Mouse (Mus musculus): ENCODE data around the gene Arpp21. TPM values are rescaled to one million over a fixed set of nuclear protein-coding genes. Genes with fewer than 3 reads are reported as not detected.

Gene Arpp21
- total and polyA plus RNA-seq, 3 experiments: 0.71 TPM; not detected in 2

DNA sequence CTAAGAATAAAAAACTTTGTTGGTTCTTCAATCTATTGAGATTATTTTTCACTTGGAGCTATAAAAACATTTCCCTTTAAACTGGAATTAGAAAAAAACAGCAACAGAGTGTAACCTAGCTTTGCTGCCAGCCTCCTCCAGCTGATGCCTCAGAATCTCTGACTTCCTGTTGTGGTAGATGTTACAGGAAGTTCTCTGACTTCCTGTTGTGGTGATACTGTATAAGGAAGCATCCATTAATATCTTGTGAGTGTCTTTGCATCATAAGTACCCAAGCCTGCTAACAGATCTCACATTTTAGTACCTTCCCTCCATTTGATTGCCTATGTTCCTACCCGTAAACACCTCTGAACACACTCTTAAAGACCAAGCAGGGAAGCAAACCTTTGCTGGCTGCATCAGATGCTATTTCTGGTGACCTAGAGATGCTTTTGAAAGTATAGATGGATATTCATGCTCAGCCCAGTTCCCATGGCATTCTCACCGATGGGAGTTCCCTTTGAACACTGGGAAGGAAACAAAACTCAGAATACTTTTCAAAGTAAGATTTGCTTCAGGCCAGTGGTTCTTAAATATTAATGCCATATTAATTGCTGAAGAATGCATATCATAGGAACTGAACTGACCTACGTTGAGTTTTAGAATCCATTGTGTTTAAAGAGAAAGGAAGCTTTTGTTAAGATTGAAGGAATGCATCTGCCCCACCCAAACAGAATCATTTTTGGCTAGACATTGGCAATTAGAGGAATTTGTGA lies 134.7 kb downstream of the Arpp21 start:
- TF ChIP-seq POLR2AphosphoS5 (IDR thresholded peaks at IDR 0.05; ENCODE audit: insufficient replicate concordance, low read depth, low read length) (no peak), GATA1 (IDR thresholded peaks at IDR 0.05; ENCODE audit: borderline replicate concordance, low read length) (no peak), TAL1 (conservative IDR thresholded peaks at IDR 0.05; ENCODE audit: low read depth, low read length) (no peak)
- no peak for ATAC-seq (ENCODE audit: extremely low read depth, insufficient number of reproducible peaks, low FRiP score, poor library complexity, severe bottlenecking)
- H3K4me3 ChIP-seq (ENCODE audit: low read depth, low read length): no peak overlapping the region
- DNase-seq (ENCODE audit: low spot score): no peak
- H3K4me1 ChIP-seq (ENCODE audit: insufficient read depth, low read depth, low read length): no peaks in the 10 kb centered on the region
- peaks cover 31% of the 10 kb centered on the region for H3K9me3 ChIP-seq (replicated peaks)
- no peaks in the 10 kb centered on the region for H3K36me3 ChIP-seq (replicated peaks)
- no peaks in the 10 kb centered on the region for H3K27me3 ChIP-seq (ENCODE audit: insufficient read depth, low read length)

- Histone ChIP-seq H3K4me3 (ENCODE audit: low read depth, low read length) (no peak overlapping the region), H3K36me3 (replicated peaks) (no peaks in the 10 kb centered on the region), H3K27me3 (ENCODE audit: insufficient read depth, low read length) (no peaks in the 10 kb centered on the region), H3K4me1 (ENCODE audit: insufficient read depth, low read depth, low read length) (no peaks in the 10 kb centered on the region), H3K9me3 (replicated peaks) (peaks cover 31% of the 10 kb centered on the region)
- DNase-seq (ENCODE audit: low spot score) (no peak), ATAC-seq (ENCODE audit: extremely low read depth, insufficient number of reproducible peaks, low FRiP score, poor library complexity, severe bottlenecking) (no peak)
- no peak for TF ChIP-seq GATA1 (IDR thresholded peaks at IDR 0.05; ENCODE audit: borderline replicate concordance, low read length)
- TF ChIP-seq CTCF (IDR thresholded peaks at IDR 0.05; ENCODE audit: low read depth, low read length): no peak
- no peak for TF ChIP-seq POLR2AphosphoS5 (IDR thresholded peaks at IDR 0.05; ENCODE audit: insufficient replicate concordance, low read depth, low read length)
- no peak for TF ChIP-seq GATA2 (IDR thresholded peaks at IDR 0.05; ENCODE audit: borderline replicate concordance, low read depth, low read length)
- no peak for TF ChIP-seq TAL1 (conservative IDR thresholded peaks at IDR 0.05; ENCODE audit: low read depth, low read length)
Observed at GRCm38 (mm10) chr9:112098267-112098666, 137.5 kb downstream of the Arpp21 start.

GRCm38 (mm10) chr9:112095708-112096107 lies 140.0 kb downstream of the Arpp21 start:
- DNase-seq (ENCODE audit: low spot score) (no peak), ATAC-seq (ENCODE audit: extremely low read depth, insufficient number of reproducible peaks, low FRiP score, poor library complexity, severe bottlenecking) (no peak)
- Histone ChIP-seq H3K9me3 (replicated peaks) (peaks cover 33% of the 10 kb centered on the region), H3K27me3 (ENCODE audit: insufficient read depth, low read length) (no peaks in the 10 kb centered on the region), H3K4me1 (ENCODE audit: insufficient read depth, low read depth, low read length) (no peaks in the 10 kb centered on the region), H3K36me3 (replicated peaks) (no peaks in the 10 kb centered on the region), H3K4me3 (ENCODE audit: low read depth, low read length) (no peak overlapping the region)
- TF ChIP-seq TAL1 (conservative IDR thresholded peaks at IDR 0.05; ENCODE audit: low read depth, low read length): no peak
- TF ChIP-seq GATA2 (IDR thresholded peaks at IDR 0.05; ENCODE audit: borderline replicate concordance, low read depth, low read length): no peak
- no peak for TF ChIP-seq CTCF (IDR thresholded peaks at IDR 0.05; ENCODE audit: low read depth, low read length)
- TF ChIP-seq POLR2AphosphoS5 (IDR thresholded peaks at IDR 0.05; ENCODE audit: insufficient replicate concordance, low read depth, low read length): no peak
- no peak for TF ChIP-seq GATA1 (IDR thresholded peaks at IDR 0.05; ENCODE audit: borderline replicate concordance, low read length)

DNA sequence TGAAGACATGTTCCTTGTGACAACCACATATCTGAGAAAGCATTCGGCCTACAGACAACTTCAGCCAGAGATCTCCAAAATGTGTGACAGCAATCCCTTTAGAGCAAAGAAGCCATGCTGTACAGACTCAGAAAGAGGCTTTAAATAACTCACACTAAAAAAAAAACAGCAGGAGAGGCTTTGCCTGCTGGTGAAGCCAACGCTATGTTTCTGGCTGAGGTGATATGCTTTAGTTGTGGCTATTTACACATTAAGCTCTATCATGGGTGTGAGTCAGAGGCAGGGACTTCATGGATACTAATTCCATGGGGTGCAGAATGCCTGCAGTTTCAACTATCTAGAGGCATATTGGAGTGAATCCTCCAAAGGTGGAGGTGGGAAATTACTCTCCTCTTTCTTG lies 140.5 kb downstream of the Arpp21 start:
- H3K4me1 ChIP-seq (ENCODE audit: insufficient read depth, low read depth, low read length): no peaks in the 10 kb centered on the region
- no peaks in the 10 kb centered on the region for H3K36me3 ChIP-seq (replicated peaks)
- no peak for TF ChIP-seq TAL1 (conservative IDR thresholded peaks at IDR 0.05; ENCODE audit: low read depth, low read length)
- no peak for TF ChIP-seq CTCF (IDR thresholded peaks at IDR 0.05; ENCODE audit: low read depth, low read length)
- no peak for TF ChIP-seq GATA1 (IDR thresholded peaks at IDR 0.05; ENCODE audit: borderline replicate concordance, low read length)
- TF ChIP-seq POLR2AphosphoS5 (IDR thresholded peaks at IDR 0.05; ENCODE audit: insufficient replicate concordance, low read depth, low read length): no peak
- TF ChIP-seq GATA2 (IDR thresholded peaks at IDR 0.05; ENCODE audit: borderline replicate concordance, low read depth, low read length): no peak
- H3K9me3 ChIP-seq (replicated peaks): peaks cover 33% of the 10 kb centered on the region
- no peak for DNase-seq (ENCODE audit: low spot score)
- no peak overlapping the region for H3K4me3 ChIP-seq (ENCODE audit: low read depth, low read length)
- no peak for ATAC-seq (ENCODE audit: extremely low read depth, insufficient number of reproducible peaks, low FRiP score, poor library complexity, severe bottlenecking)
- H3K27me3 ChIP-seq (ENCODE audit: insufficient read depth, low read length): no peaks in the 10 kb centered on the region

DNA sequence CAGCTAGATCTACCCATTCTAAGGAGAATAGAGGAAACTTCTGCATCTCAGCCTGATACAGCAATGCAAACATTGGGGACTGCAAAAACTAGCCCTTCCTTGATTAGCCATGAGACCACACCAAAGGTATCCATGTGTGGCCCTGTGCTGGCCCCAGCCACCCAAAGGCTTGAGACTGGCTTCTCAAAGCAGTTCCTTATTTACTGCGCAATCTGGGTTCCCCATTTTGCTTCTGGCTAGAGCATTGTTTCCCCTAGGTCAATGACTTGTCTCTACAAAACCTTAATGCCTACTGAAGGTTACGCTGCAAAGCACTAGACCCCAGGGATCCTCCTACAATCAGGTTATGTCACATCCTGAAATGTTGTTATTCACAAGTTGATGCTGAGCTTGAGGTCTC lies 156.8 kb downstream of the Arpp21 start:
- no peak for DNase-seq (ENCODE audit: low spot score)
- Histone ChIP-seq H3K4me1 (ENCODE audit: insufficient read depth, low read depth, low read length) (no peaks in the 10 kb centered on the region), H3K27me3 (ENCODE audit: insufficient read depth, low read length) (no peaks in the 10 kb centered on the region), H3K36me3 (replicated peaks) (no peaks in the 10 kb centered on the region), H3K4me3 (ENCODE audit: low read depth, low read length) (no peak overlapping the region), H3K9me3 (replicated peaks) (peaks cover 50% of the 10 kb centered on the region)
- no peak for ATAC-seq (ENCODE audit: extremely low read depth, insufficient number of reproducible peaks, low FRiP score, poor library complexity, severe bottlenecking)
- TF ChIP-seq CTCF (IDR thresholded peaks at IDR 0.05; ENCODE audit: low read depth, low read length): no peak
- TF ChIP-seq GATA1 (IDR thresholded peaks at IDR 0.05; ENCODE audit: borderline replicate concordance, low read length): no peak
- TF ChIP-seq GATA2 (IDR thresholded peaks at IDR 0.05; ENCODE audit: borderline replicate concordance, low read depth, low read length): no peak
- no peak for TF ChIP-seq POLR2AphosphoS5 (IDR thresholded peaks at IDR 0.05; ENCODE audit: insufficient replicate concordance, low read depth, low read length)
- no peak for TF ChIP-seq TAL1 (conservative IDR thresholded peaks at IDR 0.05; ENCODE audit: low read depth, low read length)

DNA sequence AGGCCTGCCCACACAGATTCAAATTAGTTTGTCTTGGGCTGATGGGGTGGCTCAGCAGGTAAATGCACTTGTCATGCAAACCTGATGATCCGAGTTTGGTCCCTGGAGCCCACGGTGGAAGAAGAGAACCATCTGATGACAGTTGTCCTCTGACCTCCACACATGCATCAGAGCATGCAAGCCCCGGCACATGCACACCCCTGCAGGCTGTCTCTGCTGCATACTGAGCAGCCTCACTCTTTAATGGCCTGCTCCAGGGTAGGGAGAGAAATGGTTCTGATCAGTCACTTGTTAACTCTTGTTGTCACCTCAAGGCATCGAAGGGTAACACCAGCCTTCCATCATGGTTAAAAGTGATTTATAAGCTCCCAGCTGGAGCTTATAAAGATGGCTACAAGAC lies 157.3 kb downstream of the Arpp21 start:
- Histone ChIP-seq H3K36me3 (replicated peaks) (no peaks in the 10 kb centered on the region), H3K9me3 (replicated peaks) (peaks cover 50% of the 10 kb centered on the region), H3K4me3 (ENCODE audit: low read depth, low read length) (no peak overlapping the region), H3K27me3 (ENCODE audit: insufficient read depth, low read length) (no peaks in the 10 kb centered on the region), H3K4me1 (ENCODE audit: insufficient read depth, low read depth, low read length) (no peaks in the 10 kb centered on the region)
- DNase-seq (ENCODE audit: low spot score) (no peak), ATAC-seq (ENCODE audit: extremely low read depth, insufficient number of reproducible peaks, low FRiP score, poor library complexity, severe bottlenecking) (no peak)
- TF ChIP-seq GATA2 (IDR thresholded peaks at IDR 0.05; ENCODE audit: borderline replicate concordance, low read depth, low read length) (no peak), GATA1 (IDR thresholded peaks at IDR 0.05; ENCODE audit: borderline replicate concordance, low read length) (no peak), CTCF (IDR thresholded peaks at IDR 0.05; ENCODE audit: low read depth, low read length) (no peak), TAL1 (conservative IDR thresholded peaks at IDR 0.05; ENCODE audit: low read depth, low read length) (no peak), POLR2AphosphoS5 (IDR thresholded peaks at IDR 0.05; ENCODE audit: insufficient replicate concordance, low read depth, low read length) (no peak)

Measured in G1E (cell line).